Mouse (Mus musculus) regulatory T cell (primary cell): Measurements from ENCODE around the gene Bckdhb.

Experiments used
- in situ Hi-C: fragments of 300-600 bp; cut with MboI, MseI; formaldehyde crosslinking; loops from one replicate; pipeline ENCODE4 v1.15.1; 2025; ENCODE audit warnings: high pct_unique_total_duplicates

The Bckdhb gene

GRCm38 (mm10) chr9:83924878-83925687 lies at the start of gene Bckdhb:
Gene Bckdhb, plus strand, starts transcription at chr9:83925145.
- in situ Hi-C loops: no loop called here

- in situ Hi-C loops: no loop called here
Measured at GRCm38 (mm10) chr9:83882191-83882590, 42.8 kb upstream of the Bckdhb start.

- in situ Hi-C loops: no loop called here
Measured at GRCm38 (mm10) chr9:83886149-83886548, 38.8 kb upstream of the Bckdhb start.

GRCm38 (mm10) chr9:83888214-83888613 lies 36.7 kb upstream of the Bckdhb start:
- in situ Hi-C loops: no loop called here

GRCm38 (mm10) chr9:83893073-83893472 lies 31.9 kb upstream of the Bckdhb start:
- in situ Hi-C loops: no loop called here

- in situ Hi-C loops: no loop called here
Measured at GRCm38 (mm10) chr9:83893767-83894330, 31.1 kb upstream of the Bckdhb start.

- in situ Hi-C loops: no loop called here
Measured at GRCm38 (mm10) chr9:83902086-83902485, 22.9 kb upstream of the Bckdhb start.

GRCm38 (mm10) chr9:83905820-83906219 lies 19.1 kb upstream of the Bckdhb start:
- in situ Hi-C loops: loop anchor here (5.0 kb wide), 1 partner anchor 79 kb away; no protein-coding TSS in a partner anchor

GRCm38 (mm10) chr9:83907017-83907416 lies 17.9 kb upstream of the Bckdhb start:
- in situ Hi-C loops: loop anchor here (5.0 kb wide), 1 partner anchor 80 kb away; no protein-coding TSS in a partner anchor

- in situ Hi-C loops: loop anchor here (5.0 kb wide), 1 partner anchor 83 kb away; no protein-coding TSS in a partner anchor
Measured at GRCm38 (mm10) chr9:83909836-83910235, 15.1 kb upstream of the Bckdhb start.

GRCm38 (mm10) chr9:83910926-83911325 lies 14.0 kb upstream of the Bckdhb start:
- in situ Hi-C loops: no loop called here

GRCm38 (mm10) chr9:83922076-83922475 lies 2.9 kb upstream of the Bckdhb start:
- in situ Hi-C loops: no loop called here

- in situ Hi-C loops: no loop called here
Measured at GRCm38 (mm10) chr9:83924356-83924755, 589 bp upstream of the Bckdhb start.

- in situ Hi-C loops: no loop called here
Measured at GRCm38 (mm10) chr9:83925688-83926041, 720 bp downstream of the Bckdhb start.

GRCm38 (mm10) chr9:83926302-83926701 lies 1.4 kb downstream of the Bckdhb start:
- in situ Hi-C loops: no loop called here

GRCm38 (mm10) chr9:83939501-83939900 lies 14.6 kb downstream of the Bckdhb start:
- in situ Hi-C loops: loop anchor here (10.0 kb wide), 1 partner anchor 1385 kb away; the partner anchor contains the start of gene Tent5a

GRCm38 (mm10) chr9:83940016-83940415 lies 15.1 kb downstream of the Bckdhb start:
- in situ Hi-C loops: no loop called here

GRCm38 (mm10) chr9:83940537-83941363 lies 15.8 kb downstream of the Bckdhb start:
- in situ Hi-C loops: no loop called here

GRCm38 (mm10) chr9:83951336-83951735 lies 26.4 kb downstream of the Bckdhb start:
- in situ Hi-C loops: no loop called here

GRCm38 (mm10) chr9:83956632-83957314 lies 31.8 kb downstream of the Bckdhb start:
- in situ Hi-C loops: no loop called here
